Comparison of ENCODE assay signal across 8 mouse cellular contexts in the genomic region with DNA sequence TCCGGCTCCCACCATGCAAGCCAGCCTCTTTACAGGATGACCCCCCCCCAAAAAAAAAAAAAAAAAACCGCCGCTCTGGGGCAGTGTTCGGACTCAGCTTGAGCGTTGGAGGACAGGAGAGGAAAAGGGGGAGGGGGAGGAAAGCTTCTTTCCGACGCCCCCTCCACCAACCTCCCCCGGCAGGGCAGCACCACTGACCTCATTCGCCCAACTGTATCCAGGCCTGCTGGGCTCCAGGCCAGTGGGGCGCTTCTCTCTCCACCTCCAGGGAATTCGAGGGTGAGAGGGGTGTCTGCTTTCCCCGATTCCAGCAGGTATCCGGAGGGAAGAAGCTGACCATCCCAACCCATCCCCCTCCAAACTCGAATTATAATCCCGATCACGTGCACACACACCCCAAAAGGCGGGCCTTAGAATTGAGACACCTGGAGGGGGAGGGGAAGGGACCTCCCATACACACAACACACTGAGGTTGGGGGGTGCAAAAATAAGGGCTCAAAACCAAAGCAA. TPM values are rescaled to one million over a fixed set of nuclear protein-coding genes. Genes with fewer than 3 reads are reported as not detected.
A peak's percentile ranks its signal among the peaks of the same experiment; 100 is the strongest.
DNase-seq lines count a peak whose midpoint lies in the region; ATAC-seq and TF ChIP-seq lines count a peak whose summit lies in the region.

No protein-coding gene starts in this region.

- no peak for TF ChIP-seq CTCF in kidney, adult 2 months (conservative IDR thresholded peaks at IDR 0.05; ENCODE audit: insufficient read depth, insufficient read length, low read depth, low read length)
- TF ChIP-seq CTCF in lung, adult 2 months (IDR thresholded peaks at IDR 0.05; ENCODE audit: insufficient read depth, low read length) = no peak

- peak overlapping the region; percentile 82 for H3K9ac ChIP-seq in neural tube, embryonic 15.5 days (replicated peaks)

- 1% methylated on average over 17 of the region's 17 CpGs for WGBS in kidney, adult 2 months
- WGBS in lung, adult 2 months = under 1% methylated on average over 17 of the region's 17 CpGs
- WGBS in neural tube, embryonic 15.5 days = 0% methylated on average over 13 of the region's 17 CpGs

- H3K27me3 ChIP-seq in kidney, adult 2 months (replicated peaks; ENCODE audit: control insufficient read depth, insufficient read depth, low read length) = no peaks in the 10 kb centered on the region
- no peaks in the 10 kb centered on the region for H3K27me3 ChIP-seq in neural tube, embryonic 15.5 days (replicated peaks)

- H3K4me2 ChIP-seq in neural tube, embryonic 15.5 days = peak overlapping the region; percentile 91

- peak overlapping the region; percentile 53 for H3K4me3 ChIP-seq in kidney, adult 2 months (ENCODE audit: insufficient read depth, low read depth, low read length)
- H3K4me3 ChIP-seq in lung, adult 2 months (replicated peaks; ENCODE audit: extremely low read depth, low read depth, low read length) = peak overlapping the region; percentile 77
- H3K4me3 ChIP-seq in neural tube, embryonic 15.5 days (replicated peaks) = peak overlapping the region; percentile 82

- no peak for TF ChIP-seq POLR2A in kidney, adult 2 months (IDR thresholded peaks at IDR 0.05; ENCODE audit: low read depth, low read length)
- no peak for TF ChIP-seq POLR2A in lung, adult 2 months (IDR thresholded peaks at IDR 0.05; ENCODE audit: borderline replicate concordance, extremely low read depth, low read depth, low read length)

- peak overlapping the region; percentile 10 for H3K27ac ChIP-seq in kidney, adult 2 months (ENCODE audit: insufficient read depth, low read depth, low read length)
- H3K27ac ChIP-seq in neural tube, embryonic 15.5 days (replicated peaks) = peak overlapping the region; percentile 86

- no peaks in the 10 kb centered on the region for H3K36me3 ChIP-seq in kidney, adult 2 months (ENCODE audit: control insufficient read depth, insufficient read depth, low read length)
- H3K36me3 ChIP-seq in neural tube, embryonic 15.5 days = peaks cover 6% of the 10 kb centered on the region; the same call in 1 of the 2 replicates

- no peaks in the 10 kb centered on the region for H3K9me3 ChIP-seq in neural tube, embryonic 15.5 days (replicated peaks)

- H3K4me1 ChIP-seq in kidney, adult 2 months (ENCODE audit: control insufficient read depth, insufficient read depth, low read length) = peaks cover 2% of the 10 kb centered on the region; the same call in 1 of the 2 replicates
- H3K4me1 ChIP-seq in lung, adult 2 months (ENCODE audit: control insufficient read depth, insufficient read depth, low read length) = peaks cover 10% of the 10 kb centered on the region; the same call in 1 of the 2 replicates
- peaks cover 27% of the 10 kb centered on the region for H3K4me1 ChIP-seq in neural tube, embryonic 15.5 days

- DNase-seq in urinary bladder, adult 2 months (ENCODE audit: low spot score) = peak; percentile 48
- DNase-seq in urinary bladder, postnatal 36 days (ENCODE audit: low spot score in 2 of 2) = no peak
- DNase-seq in cerebellum, adult 9-11 months = peak; percentile 70
- peak; percentile 36 to 44 for DNase-seq in heart, adult 9 months (ENCODE audit: low spot score in 2 of 2)
- DNase-seq in kidney, adult 2 months = peak; percentile 68
- DNase-seq in lung, adult 2 months = peak; percentile 48

- peak; percentile 81 for ATAC-seq in neural tube, embryonic 15.5 days (ENCODE audit: low FRiP score)
- no peak for ATAC-seq in monocyte, adult 5-6 weeks (replicated peaks; ENCODE audit: insufficient number of reproducible peaks, low FRiP score, low TSS enrichment, poor library complexity, severe bottlenecking)

RNA-seq across cellular contexts. Expression of a gene that starts 0.5 kb away (rescaled TPM):
- polyA plus RNA-seq in urinary bladder, adult 2 months (2012; rRNA removed) = 27.1 and 31.5 TPM in 2 replicates
- polyA plus RNA-seq in kidney, adult 2 months (2012; rRNA removed) = 22.4 and 24.0 TPM in 2 replicates
- 16.8 and 23.4 TPM in 2 replicates for polyA plus RNA-seq in lung, adult 2 months (2012; rRNA removed)
- polyA plus RNA-seq in neural tube, embryonic 15.5 days (2015; fragmentation: Nextera tagmentation; extraction: Ambion mirVana) = 62.6 and 64.9 TPM in 2 replicates
- 2.0 to 2.8 TPM (median 2.4 TPM) in 3 replicates for total RNA-seq in monocyte, adult 5-6 weeks (2017)

Comparison
In these comparisons a context has a peak if more than half of its experiments do, and no peak if none do; other contexts are left out.
1. DNase-seq: peak in urinary bladder, adult 2 months (single experiment), cerebellum, adult 9-11 months (single experiment), heart, adult 9 months (2 of 2), kidney, adult 2 months (single experiment) and lung, adult 2 months (single experiment); none in urinary bladder, postnatal 36 days (0 of 2).
2. Peak in every context shown above with its lines, with median percentiles within 50 percentile points of each other: H3K4me3 ChIP-seq.